Mouse (Mus musculus) thymus, adult 2 months (tissue): ENCODE results near the gene Tmprss11g.

Experiments used
- CTCF ChIP-seq: fragments of 200-500 bp; IDR thresholded peaks from 2 replicates; pipeline ENCODE4 v1.5.1; 2012; ENCODE audit warnings: mild to moderate bottlenecking, control low read depth, low read length, moderate library complexity, borderline replicate concordance; ENCODE audit not compliant: control insufficient read depth, poor library complexity, insufficient read depth; ENCODE audit errors: extremely low read depth
- POLR2A ChIP-seq: fragments of 200-500 bp; IDR thresholded peaks from 2 replicates; pipeline ENCODE4 v1.6.1; 2012; ENCODE audit warnings: mild to moderate bottlenecking, low read length, control low read depth, moderate library complexity; ENCODE audit not compliant: control insufficient read depth, poor library complexity, insufficient read depth; ENCODE audit errors: extremely low read depth

DNA sequence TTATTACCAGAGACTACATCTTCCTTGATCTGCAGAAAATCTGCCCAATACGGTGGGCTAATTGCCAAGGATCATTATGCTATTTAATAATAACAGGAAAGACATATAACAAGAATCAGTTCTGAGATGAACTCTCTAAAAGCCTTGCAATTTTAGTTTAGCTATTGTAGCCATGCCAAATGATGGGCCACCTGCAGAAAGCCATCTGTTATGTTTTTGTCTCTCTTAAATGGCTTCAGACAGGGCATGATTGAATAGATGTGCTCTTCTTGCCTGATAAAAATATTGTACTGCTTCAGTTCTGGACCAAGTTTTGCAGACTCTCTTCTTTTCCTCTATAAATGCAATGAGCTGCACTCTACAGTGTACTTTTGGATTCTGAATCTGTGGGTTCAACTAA lies 24.9 kb downstream of the Tmprss11g start:
- TF ChIP-seq CTCF (no peak), POLR2A (no peak)
